ENCODE assay signal across 21 mouse cellular contexts in genomic region chr11:102277754-102278153, GRCm38 (mm10). TPM values are rescaled to one million over a fixed set of nuclear protein-coding genes. Genes with fewer than 3 reads are reported as not detected.
DNase-seq lines count a peak whose midpoint lies in the region; ATAC-seq and TF ChIP-seq lines count a peak whose summit lies in the region.
"Had no signal": no experiment of that assay in that cellular context is flagged by ENCODE, and none has a peak within 500 bp of the region (broad histone marks: within the 10 kb centered on the region; RNA-seq: fewer than 3 reads in every experiment).

No protein-coding gene starts in this region.

- no peak overlapping the region for H3K4me3 ChIP-seq in gastrocnemius, adult 2 months
- H3K4me3 ChIP-seq in limb, embryonic 13.5 days: no peak overlapping the region
- H3K4me3 ChIP-seq in limb, embryonic 10.5 days: no peak overlapping the region
- no peak overlapping the region for H3K4me3 ChIP-seq in liver, embryonic 12.5 days
- H3K4me3 ChIP-seq: forebrain, embryonic 13.5 days; forebrain, embryonic 15.5 days had no signal

- DNase-seq in gastrocnemius, adult 2 months: peak; percentile 81
- no peak for DNase-seq in gastrocnemius, adult 18-20 months (ENCODE audit: low spot score)
- DNase-seq in gastrocnemius, postnatal 25 days: peak; percentile 53
- DNase-seq in gastrocnemius, postnatal 10 days: no peak
- no peak for DNase-seq in limb, embryonic 10.5 days (ENCODE audit: low spot score)
- peak; percentile 77 for DNase-seq in skeletal muscle tissue, adult 2 months (ENCODE audit: low read depth, low spot score)
- DNase-seq: adrenal gland, adult 2 months; adrenal gland, postnatal 10 days; adrenal gland, postnatal 25 days; cerebellum, adult 11 months; cerebellum, adult 2 months; cerebellum, adult 9-10 months; cerebellum, postnatal 25 days; forebrain, postnatal 0 days had no signal

- no peak for ATAC-seq in limb, embryonic 13.5 days (ENCODE audit: low FRiP score, low read depth)
- no peak for ATAC-seq in liver, embryonic 12.5 days
- ATAC-seq: forebrain, embryonic 13.5 days; forebrain, embryonic 15.5 days; forebrain, postnatal 0 days had no signal

- intact Hi-C loops in gastrocnemius, adult 2 months (cut with DNase I): no loop called here

- no peak overlapping the region for H3K9ac ChIP-seq in limb, embryonic 13.5 days
- H3K9ac ChIP-seq in liver, embryonic 12.5 days: no peak overlapping the region
- H3K9ac ChIP-seq: forebrain, embryonic 13.5 days; forebrain, embryonic 15.5 days; forebrain, postnatal 0 days had no signal

- no peak for TF ChIP-seq CTCF in gastrocnemius, adult 2 months (IDR thresholded peaks at IDR 0.05)

- H3K9me3 ChIP-seq in limb, embryonic 13.5 days: no peaks in the 10 kb centered on the region
- no peaks in the 10 kb centered on the region for H3K9me3 ChIP-seq in limb, embryonic 10.5 days (replicated peaks)
- no peaks in the 10 kb centered on the region for H3K9me3 ChIP-seq in liver, embryonic 12.5 days (replicated peaks)
- H3K9me3 ChIP-seq: embryonic facial prominence, embryonic 13.5 days; forebrain, embryonic 13.5 days; forebrain, embryonic 15.5 days had no signal

- peak overlapping the region; percentile 87; the same call in 1 of the 2 replicates for H3K4me2 ChIP-seq in limb, embryonic 13.5 days (replicated peaks)
- no peak overlapping the region for H3K4me2 ChIP-seq in liver, embryonic 12.5 days
- H3K4me2 ChIP-seq: forebrain, embryonic 13.5 days; forebrain, embryonic 15.5 days had no signal

- H3K4me1 ChIP-seq in limb, embryonic 13.5 days: peaks cover 18% of the 10 kb centered on the region
- peaks cover 27% of the 10 kb centered on the region for H3K4me1 ChIP-seq in limb, embryonic 10.5 days
- H3K4me1 ChIP-seq in liver, embryonic 12.5 days: peaks cover 12% of the 10 kb centered on the region

- 79% methylated on average over 7 of the region's 12 CpGs for WGBS in limb, embryonic 13.5 days
- 59% methylated on average over 11 of the region's 12 CpGs for WGBS in limb, embryonic 10.5 days
- 82% methylated on average over 9 of the region's 12 CpGs for WGBS in liver, embryonic 12.5 days (ENCODE audit: insufficient replicate concordance)

- H3K27ac ChIP-seq in gastrocnemius, adult 2 months: peak overlapping the region; percentile 89
- H3K27ac ChIP-seq in limb, embryonic 13.5 days: no peak overlapping the region
- no peak overlapping the region for H3K27ac ChIP-seq in limb, embryonic 10.5 days
- H3K27ac ChIP-seq in liver, embryonic 12.5 days: no peak overlapping the region
- H3K27ac ChIP-seq: embryonic facial prominence, embryonic 13.5 days; forebrain, embryonic 13.5 days; forebrain, embryonic 15.5 days had no signal

- peaks cover 8% of the 10 kb centered on the region for H3K27me3 ChIP-seq in limb, embryonic 13.5 days
- peaks cover 15% of the 10 kb centered on the region for H3K27me3 ChIP-seq in limb, embryonic 10.5 days (ENCODE audit: low read depth, poor library complexity, severe bottlenecking)
- peaks cover 16% of the 10 kb centered on the region for H3K27me3 ChIP-seq in liver, embryonic 12.5 days (replicated peaks)

- H3K36me3 ChIP-seq in limb, embryonic 13.5 days: no peaks in the 10 kb centered on the region
- H3K36me3 ChIP-seq in limb, embryonic 10.5 days: no peaks in the 10 kb centered on the region
- H3K36me3 ChIP-seq in liver, embryonic 12.5 days: no peaks in the 10 kb centered on the region
- H3K36me3 ChIP-seq: embryonic facial prominence, embryonic 13.5 days; forebrain, embryonic 15.5 days had no signal

RNA-seq across cellular contexts. Expression of gene Tmub2, which starts 7.0 kb away (rescaled TPM):
- 10 to 100 TPM; 13.9 to 15.7 TPM for total RNA-seq in gastrocnemius, adult 2 months (2021)
- 10 to 100 TPM; 14.6 to 15.8 TPM for total RNA-seq in gastrocnemius, adult 18-20 months (2021)
- 10 to 100 TPM; 11.5 to 14.6 TPM for total RNA-seq in gastrocnemius, postnatal 25 days (2021)
- 10 to 100 TPM; 15.7 to 18.9 TPM for total RNA-seq in gastrocnemius, postnatal 10 days (2021)
- 52.8 and 57.3 TPM in 2 replicates for polyA plus RNA-seq in limb, embryonic 13.5 days (2015; fragmentation: Nextera tagmentation; extraction: Ambion mirVana)
- polyA plus RNA-seq in limb, embryonic 10.5 days (2016; fragmentation: Nextera tagmentation; extraction: Ambion mirVana): 37.3 and 44.0 TPM in 2 replicates
- 28.4 and 28.9 TPM in 2 replicates for polyA plus RNA-seq in liver, embryonic 12.5 days (2016; fragmentation: Nextera tagmentation; extraction: Ambion mirVana)

RNA-seq across cellular contexts. Expression of gene Asb16, which starts 9.2 kb away (rescaled TPM):
- 10 to 100 TPM; 78.2 to 80.4 TPM for total RNA-seq in gastrocnemius, adult 2 months (2021)
- 10 to 100 TPM; 86.0 to 97.5 TPM for total RNA-seq in gastrocnemius, adult 18-20 months (2021)
- 10 to 100 TPM; 70.0 to 71.3 TPM for total RNA-seq in gastrocnemius, postnatal 25 days (2021)
- 10 to 100 TPM; 48.7 to 54.4 TPM for total RNA-seq in gastrocnemius, postnatal 10 days (2021)
- polyA plus RNA-seq in limb, embryonic 13.5 days (2015; fragmentation: Nextera tagmentation; extraction: Ambion mirVana): 0.22 TPM in 2 replicates
- polyA plus RNA-seq in limb, embryonic 10.5 days (2016; fragmentation: Nextera tagmentation; extraction: Ambion mirVana): 0.06 and 0.08 TPM in 2 replicates
- polyA plus RNA-seq in liver, embryonic 12.5 days (2016; fragmentation: Nextera tagmentation; extraction: Ambion mirVana): 0.05 TPM in 1 of 2 replicates, not detected in the other
- polyA plus RNA-seq: C2C12; forebrain, embryonic 11.5 days; forebrain, embryonic 13.5 days; forebrain, embryonic 15.5 days; forebrain, postnatal 0 days had no signal

RNA-seq across cellular contexts. Expression of gene Atxn7l3, which starts 18.7 kb away (rescaled TPM):
- total RNA-seq in gastrocnemius, adult 2 months (2021): 10 to 100 TPM; 12.0 to 12.6 TPM
- total RNA-seq in gastrocnemius, adult 18-20 months (2021): 10 to 100 TPM in 1 of 2 experiments, 1 to 10 TPM in 1; 9.3 to 13.0 TPM
- 10 to 100 TPM; 12.4 to 13.1 TPM for total RNA-seq in gastrocnemius, postnatal 25 days (2021)
- 10 to 100 TPM; 20.8 to 25.5 TPM for total RNA-seq in gastrocnemius, postnatal 10 days (2021)
- 20.7 and 21.4 TPM in 2 replicates for polyA plus RNA-seq in limb, embryonic 13.5 days (2015; fragmentation: Nextera tagmentation; extraction: Ambion mirVana)
- 16.6 and 20.1 TPM in 2 replicates for polyA plus RNA-seq in limb, embryonic 10.5 days (2016; fragmentation: Nextera tagmentation; extraction: Ambion mirVana)
- polyA plus RNA-seq in liver, embryonic 12.5 days (2016; fragmentation: Nextera tagmentation; extraction: Ambion mirVana): 7.3 and 7.5 TPM in 2 replicates

RNA-seq across cellular contexts. Expression of gene BC030867, which starts 29.1 kb away (rescaled TPM):
- total RNA-seq in gastrocnemius, adult 2 months (2021): not detected
- not detected for total RNA-seq in gastrocnemius, adult 18-20 months (2021)
- total RNA-seq in gastrocnemius, postnatal 25 days (2021): not detected
- 1 to 10 TPM in 1 of 2 experiments, under 1 TPM in 1; 0.99 to 1.2 TPM for total RNA-seq in gastrocnemius, postnatal 10 days (2021)
- 15.8 and 16.1 TPM in 2 replicates for polyA plus RNA-seq in limb, embryonic 13.5 days (2015; fragmentation: Nextera tagmentation; extraction: Ambion mirVana)
- polyA plus RNA-seq in limb, embryonic 10.5 days (2016; fragmentation: Nextera tagmentation; extraction: Ambion mirVana): 33.4 and 35.7 TPM in 2 replicates
- 19.5 and 19.7 TPM in 2 replicates for polyA plus RNA-seq in liver, embryonic 12.5 days (2016; fragmentation: Nextera tagmentation; extraction: Ambion mirVana)

RNA-seq across cellular contexts. Expression of gene Ubtf, which starts 41.8 kb away (rescaled TPM):
- total RNA-seq in gastrocnemius, adult 2 months (2021): 10 to 100 TPM; 37.8 to 40.4 TPM
- total RNA-seq in gastrocnemius, adult 18-20 months (2021): 10 to 100 TPM; 35.4 to 42.6 TPM
- total RNA-seq in gastrocnemius, postnatal 25 days (2021): 10 to 100 TPM; 36.6 to 37.8 TPM
- total RNA-seq in gastrocnemius, postnatal 10 days (2021): 10 to 100 TPM; 56.0 to 64.8 TPM
- polyA plus RNA-seq in limb, embryonic 13.5 days (2015; fragmentation: Nextera tagmentation; extraction: Ambion mirVana): 83.9 and 85.9 TPM in 2 replicates
- 102 and 108 TPM in 2 replicates for polyA plus RNA-seq in limb, embryonic 10.5 days (2016; fragmentation: Nextera tagmentation; extraction: Ambion mirVana)
- polyA plus RNA-seq in liver, embryonic 12.5 days (2016; fragmentation: Nextera tagmentation; extraction: Ambion mirVana): 97.2 and 98.8 TPM in 2 replicates

Comparison
In these comparisons a context has a peak if more than half of its experiments do, and no peak if none do; other contexts are left out.
1. DNase-seq: peak in gastrocnemius, adult 2 months (single experiment), gastrocnemius, postnatal 25 days (single experiment) and skeletal muscle tissue, adult 2 months (single experiment); none in gastrocnemius, adult 18-20 months (single experiment), gastrocnemius, postnatal 10 days (single experiment) and limb, embryonic 10.5 days (single experiment).